Mouse (Mus musculus): ENCODE results near the gene Vmn1r86.

DNA sequence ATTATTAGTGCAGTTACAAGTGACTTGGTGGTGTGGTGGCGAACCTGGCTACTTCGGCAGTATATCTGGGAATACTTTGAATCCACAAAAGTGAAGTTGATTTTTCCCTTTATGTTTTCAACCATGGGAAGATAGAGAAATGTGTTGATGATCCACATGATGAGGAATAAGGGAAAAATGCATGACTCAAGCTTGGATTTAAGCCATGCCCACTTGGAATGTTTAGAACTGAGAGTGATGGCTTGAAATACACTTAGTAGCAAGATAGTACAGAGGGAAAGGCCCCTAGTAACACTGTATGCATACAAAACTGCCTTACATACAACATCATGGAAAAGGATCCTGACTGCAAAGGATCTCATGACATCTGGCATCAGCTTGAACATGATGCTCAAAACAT is 12.1 kb upstream of the Vmn1r86 start:
- TF ChIP-seq POLR2A (IDR thresholded peaks at IDR 0.05; ENCODE audit: low read depth, low read length) (no peak), CTCF (IDR thresholded peaks at IDR 0.05; ENCODE audit: extremely low read depth, insufficient read length, insufficient replicate concordance, low read depth, low read length) (no peak)
